8 mouse cellular contexts compared by ENCODE assay signal in genomic region chr2:166180744-166181508, GRCm38 (mm10). TPM values are rescaled to one million over a fixed set of nuclear protein-coding genes. Genes with fewer than 3 reads are reported as not detected.
DNase-seq lines count a peak whose midpoint lies in the region; ATAC-seq and TF ChIP-seq lines count a peak whose summit lies in the region.

No protein-coding gene starts in this region.

- no peak for TF ChIP-seq POLR2A in spleen, adult 2 months (IDR thresholded peaks at IDR 0.05; ENCODE audit: low read depth, low read length)
- no peak for TF ChIP-seq POLR2A in lung, adult 2 months (IDR thresholded peaks at IDR 0.05; ENCODE audit: borderline replicate concordance, extremely low read depth, low read depth, low read length)

- no peak for TF ChIP-seq CTCF in spleen, adult 2 months (IDR thresholded peaks at IDR 0.05; ENCODE audit: extremely low read depth, insufficient read depth, insufficient read length, insufficient replicate concordance)
- TF ChIP-seq CTCF in lung, adult 2 months (IDR thresholded peaks at IDR 0.05; ENCODE audit: insufficient read depth, low read length), result no peak

- H3K4me2 ChIP-seq in embryonic facial prominence, embryonic 15.5 days (replicated peaks), result 0 out of 2 replicates have a peak overlapping the region, but pooled peaks have one; percentile 10

- H3K27ac ChIP-seq in spleen, adult 2 months (ENCODE audit: insufficient read depth, low read length), result peak overlapping the region; percentile 64
- peak overlapping the region; percentile 96 for H3K27ac ChIP-seq in embryonic facial prominence, embryonic 15.5 days (replicated peaks)

- DNase-seq in spleen, adult 2 months (ENCODE audit: low read depth in 1 of 2, low spot score in 2 of 2), result peak; percentile 6 to 8
- no peak for DNase-seq in spleen, adult 12 weeks (ENCODE audit: low spot score)
- peak; percentile 83 to 84 for DNase-seq in heart, postnatal 10 days
- DNase-seq in kidney, postnatal 25 days, result peak; percentile 73 to 80
- DNase-seq in lung, adult 2 months, result peak; percentile 54
- peak; percentile 58 for DNase-seq in ovary, postnatal 36 days (ENCODE audit: low spot score)
- DNase-seq in yolk sac, embryonic 10.5 days (ENCODE audit: low spot score), result no peak

- H3K9me3 ChIP-seq in embryonic facial prominence, embryonic 15.5 days (replicated peaks), result no peaks in the 10 kb centered on the region

- H3K9ac ChIP-seq in embryonic facial prominence, embryonic 15.5 days, result no peak overlapping the region

- ATAC-seq in embryonic facial prominence, embryonic 15.5 days (ENCODE audit: insufficient number of reproducible peaks, low FRiP score, low TSS enrichment, low read depth), result peak; percentile 78

- intact Hi-C loops in heart, postnatal 10 days (cut with DNase I), result no loop called here

- H3K36me3 ChIP-seq in spleen, adult 2 months (ENCODE audit: control insufficient read depth, insufficient read depth, low read length), result no peaks in the 10 kb centered on the region
- no peaks in the 10 kb centered on the region for H3K36me3 ChIP-seq in embryonic facial prominence, embryonic 15.5 days

- H3K4me1 ChIP-seq in spleen, adult 2 months (ENCODE audit: control insufficient read depth, insufficient read depth, insufficient read length), result no peaks in the 10 kb centered on the region; the same call in 1 of the 2 replicates
- H3K4me1 ChIP-seq in embryonic facial prominence, embryonic 15.5 days, result peaks cover 31% of the 10 kb centered on the region
- H3K4me1 ChIP-seq in lung, adult 2 months (ENCODE audit: control insufficient read depth, insufficient read depth, low read length), result peaks cover 8% of the 10 kb centered on the region; the same call in 1 of the 2 replicates

- no peak overlapping the region for H3K4me3 ChIP-seq in spleen, adult 2 months (ENCODE audit: extremely low read depth, insufficient read depth, insufficient read length)
- H3K4me3 ChIP-seq in embryonic facial prominence, embryonic 15.5 days (replicated peaks), result no peak overlapping the region
- no peak overlapping the region for H3K4me3 ChIP-seq in lung, adult 2 months (replicated peaks; ENCODE audit: extremely low read depth, low read depth, low read length)

- no peaks in the 10 kb centered on the region for H3K27me3 ChIP-seq in spleen, adult 2 months (ENCODE audit: control insufficient read depth, insufficient read depth, low read length)
- H3K27me3 ChIP-seq in embryonic facial prominence, embryonic 15.5 days, result no peaks in the 10 kb centered on the region

- 34% methylated on average over 11 of the region's 11 CpGs for WGBS in spleen, adult 2 months
- WGBS in embryonic facial prominence, embryonic 15.5 days, result 8% methylated on average over 11 of the region's 11 CpGs
- 23% methylated on average over 11 of the region's 11 CpGs for WGBS in lung, adult 2 months

RNA-seq across cellular contexts. Expression of gene Sulf2, which starts 25.5 kb away (rescaled TPM):
- 20.0 and 24.2 TPM in 2 replicates for polyA plus RNA-seq in spleen, adult 2 months (2012; rRNA removed)
- 116 and 138 TPM in 2 replicates for polyA plus RNA-seq in embryonic facial prominence, embryonic 15.5 days (2015; fragmentation: Nextera tagmentation; extraction: Ambion mirVana)
- total RNA-seq in heart, postnatal 10 days (2021), result 10 to 100 TPM; 84.5 to 88.7 TPM
- polyA plus RNA-seq in lung, adult 2 months (2012; rRNA removed), result 37.6 and 44.2 TPM in 2 replicates

Comparison
In these comparisons a context has a peak if more than half of its experiments do, and no peak if none do; other contexts are left out.
1. DNase-seq: peak in spleen, adult 2 months (2 of 2), heart, postnatal 10 days (2 of 2), kidney, postnatal 25 days (2 of 2), lung, adult 2 months (single experiment) and ovary, postnatal 36 days (single experiment); none in spleen, adult 12 weeks (single experiment) and yolk sac, embryonic 10.5 days (single experiment).